Mouse (Mus musculus) MN1 (cell line): ENCODE measurements around the gene Cox14.

Experiments used
- DNase-seq: peaks from one replicate; pipeline ENCODE4 v3.0.0-alpha.2; 2016; ENCODE audit warnings: low spot score

Cox14 gene

DNA sequence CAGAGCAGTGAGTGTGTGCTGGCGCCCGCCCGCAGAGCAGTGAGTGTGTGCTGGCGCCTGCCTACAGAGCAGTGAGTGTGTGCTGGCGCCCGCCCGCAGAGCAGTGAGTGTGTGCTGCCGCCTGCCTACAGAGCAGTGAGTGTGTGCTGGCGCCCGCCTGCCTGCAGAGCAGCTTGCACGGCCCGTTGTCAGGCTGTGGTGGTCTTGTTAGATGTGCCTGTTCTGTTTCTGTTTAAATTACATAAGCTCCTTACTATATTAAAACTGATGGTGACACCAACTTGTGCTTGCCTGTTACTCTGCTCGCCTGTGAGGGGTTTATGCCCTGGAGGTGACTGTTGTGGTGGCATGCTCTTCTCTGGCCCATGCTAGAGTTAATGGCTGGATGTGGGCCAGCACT lies 17.2 kb upstream of the Cox14 start:
- no peak for DNase-seq

GRCm38 (mm10) chr15:99710221-99711190 lies 14.9 kb upstream of the Cox14 start:
- DNase-seq = no peak

- DNase-seq = no peak
These were observed 13.9 kb upstream of the Cox14 start for GRCm38 (mm10) chr15:99711491-99711890.

GRCm38 (mm10) chr15:99712666-99713559 lies 12.5 kb upstream of the Cox14 start:
- DNase-seq = no peak

GRCm38 (mm10) chr15:99713569-99713968 lies 11.8 kb upstream of the Cox14 start:
- DNase-seq = peak; percentile 57

DNA sequence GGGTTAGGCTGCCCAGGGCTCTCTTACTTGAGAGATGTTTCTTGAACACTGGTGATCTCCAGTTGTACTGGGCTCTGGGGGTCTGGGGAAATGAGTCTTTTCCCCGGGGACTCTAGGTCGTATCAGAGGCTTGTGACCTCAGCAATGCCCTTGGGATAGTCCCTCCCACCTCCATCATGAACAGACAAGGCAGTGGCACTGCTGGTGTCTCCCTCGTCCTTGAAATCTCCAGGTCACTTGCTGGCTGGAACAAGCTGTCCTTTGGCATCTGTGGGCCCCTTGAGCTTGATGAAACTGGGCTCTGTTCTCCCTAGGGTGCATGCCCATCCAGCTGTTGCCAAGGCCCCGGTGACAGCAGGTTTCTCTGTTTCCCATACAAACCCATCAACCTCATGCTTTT lies 11.2 kb upstream of the Cox14 start:
- no peak for DNase-seq

DNA sequence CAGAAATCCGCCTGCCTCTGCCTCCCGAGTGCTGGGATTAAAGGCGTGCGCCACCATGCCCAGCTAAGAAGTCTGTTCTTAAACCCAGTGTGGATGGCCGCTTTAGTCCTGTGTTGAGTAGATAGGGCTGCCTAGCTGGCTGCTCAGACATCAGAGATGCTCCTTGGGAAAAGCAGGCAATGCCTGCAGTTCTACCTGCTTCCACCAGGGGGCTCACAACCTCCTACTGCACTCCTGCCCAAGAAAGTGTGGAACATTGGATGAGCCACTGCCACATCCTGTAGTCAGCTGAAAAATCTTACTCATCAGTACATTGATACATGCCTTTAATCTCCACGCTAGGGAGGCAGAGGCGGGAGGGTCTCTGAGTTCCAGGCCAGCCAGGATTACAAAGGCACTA lies 10.6 kb upstream of the Cox14 start:
- peak; percentile 92 for DNase-seq

- peak; percentile 86 for DNase-seq
These were observed 10.0 kb upstream of the Cox14 start for GRCm38 (mm10) chr15:99715361-99715865.

GRCm38 (mm10) chr15:99715982-99716746 lies 9.3 kb upstream of the Cox14 start:
- peak; percentile 65 for DNase-seq

DNA sequence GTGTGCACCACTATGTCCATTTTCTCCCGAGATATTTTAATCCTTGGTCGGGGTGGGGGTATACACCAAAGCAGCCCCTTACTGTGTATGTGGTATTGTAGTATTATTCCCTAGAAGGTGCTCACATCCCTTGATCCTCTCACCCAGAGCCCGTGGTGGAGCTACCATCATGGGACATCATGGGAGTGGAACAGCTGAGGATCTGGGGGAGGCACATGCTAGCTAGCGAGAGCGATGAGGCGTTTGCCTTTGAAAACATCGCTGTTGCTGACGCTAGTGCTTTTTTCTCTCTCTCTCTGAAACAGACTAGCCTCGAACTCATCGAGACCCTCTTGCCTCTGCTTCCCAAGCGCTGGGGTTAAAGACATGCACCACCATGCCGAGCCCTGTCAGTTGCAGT lies 8.6 kb upstream of the Cox14 start:
- DNase-seq = no peak

GRCm38 (mm10) chr15:99717386-99718334 lies 7.8 kb upstream of the Cox14 start, which contains the start of gene Gpd1:
Gpd1 (plus strand) TSS chr15:99717515.
- no peak for DNase-seq

DNA sequence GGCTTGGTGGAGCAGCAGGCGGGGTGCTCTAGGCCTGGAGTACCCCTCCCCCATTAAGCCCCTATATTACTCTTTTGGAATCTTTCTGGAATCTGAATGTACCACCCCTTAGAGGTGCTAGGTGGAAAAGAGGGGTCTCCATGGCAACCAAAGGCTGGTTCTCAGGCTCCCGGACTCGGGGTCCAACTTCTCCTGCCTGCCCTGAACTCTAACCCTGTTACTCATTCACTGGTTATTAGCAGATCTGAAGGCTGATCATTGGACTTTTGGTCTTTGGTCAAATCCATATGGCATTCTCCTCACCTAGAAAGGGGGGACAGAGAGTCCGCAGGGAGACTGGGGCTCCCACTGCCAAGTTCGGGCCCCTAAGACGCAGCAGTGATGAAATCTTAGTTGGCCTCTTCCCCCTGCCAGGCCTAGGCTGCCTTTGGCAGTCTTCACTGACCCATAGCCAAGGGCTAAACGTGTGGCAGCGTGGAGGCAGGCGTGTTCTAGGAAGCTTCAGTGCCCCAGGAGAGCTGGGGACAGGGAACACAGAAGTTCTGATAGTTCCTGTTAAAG lies 6.9 kb upstream of the Cox14 start:
- no peak for DNase-seq

DNA sequence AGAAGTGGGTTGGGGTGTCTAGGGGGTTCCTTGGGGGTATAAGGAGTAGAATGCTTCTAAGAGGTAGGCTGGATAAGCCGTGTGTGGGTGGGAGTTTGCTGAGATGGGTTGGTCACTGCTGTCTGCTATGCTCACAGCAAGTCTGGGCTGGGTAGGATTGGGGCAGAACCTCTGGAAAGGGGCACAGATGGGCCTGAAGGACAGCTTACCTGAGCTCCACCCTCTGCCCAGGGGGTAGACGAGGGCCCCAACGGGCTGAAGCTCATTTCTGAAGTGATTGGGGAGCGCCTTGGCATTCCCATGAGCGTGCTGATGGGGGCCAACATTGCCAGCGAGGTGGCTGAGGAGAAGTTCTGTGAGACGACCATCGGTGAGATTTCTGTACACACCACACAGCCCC lies 5.6 kb upstream of the Cox14 start:
- no peak for DNase-seq

- DNase-seq = no peak
These were observed 3.3 kb upstream of the Cox14 start for GRCm38 (mm10) chr15:99721921-99722743.

GRCm38 (mm10) chr15:99723120-99723514 lies 2.3 kb upstream of the Cox14 start:
- no peak for DNase-seq

DNA sequence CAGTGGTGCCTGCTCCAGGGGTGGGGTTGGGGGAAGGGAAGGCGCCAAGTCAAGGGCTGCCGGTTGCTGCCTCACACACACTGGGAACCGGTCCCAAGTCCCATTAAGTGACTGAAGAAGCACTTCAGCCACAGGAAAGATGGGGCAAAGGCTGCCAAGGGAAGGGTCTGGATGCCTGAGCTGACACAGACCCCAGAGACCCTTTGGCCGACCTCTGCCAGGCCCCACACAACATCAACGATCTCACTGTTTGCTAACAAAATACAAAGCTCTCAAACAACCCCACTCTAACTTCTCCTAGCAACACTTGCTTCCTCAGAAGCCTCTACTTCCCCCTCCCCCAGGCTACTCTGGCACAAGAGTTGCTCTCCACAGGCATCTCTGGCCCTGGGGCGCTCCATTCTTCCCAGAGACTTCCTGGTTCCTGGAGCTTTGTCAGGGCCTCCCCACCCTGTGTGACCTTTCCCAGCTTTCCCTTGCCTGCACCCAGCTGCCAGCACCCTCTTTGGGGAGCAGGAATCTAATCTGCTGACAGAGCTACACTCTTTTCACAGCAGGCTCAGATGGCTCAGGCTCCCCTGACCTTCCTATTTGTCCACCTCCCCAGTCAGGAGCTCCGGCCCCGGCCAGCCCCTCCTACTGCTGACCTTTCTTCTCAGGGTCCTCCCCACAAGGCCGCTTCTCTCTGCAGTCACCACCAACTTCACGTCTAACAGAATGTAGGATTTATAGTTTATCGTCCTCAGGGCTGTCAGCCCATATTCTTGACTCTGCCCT lies 1.7 kb upstream of the Cox14 start:
- DNase-seq = peak; percentile 44

DNA sequence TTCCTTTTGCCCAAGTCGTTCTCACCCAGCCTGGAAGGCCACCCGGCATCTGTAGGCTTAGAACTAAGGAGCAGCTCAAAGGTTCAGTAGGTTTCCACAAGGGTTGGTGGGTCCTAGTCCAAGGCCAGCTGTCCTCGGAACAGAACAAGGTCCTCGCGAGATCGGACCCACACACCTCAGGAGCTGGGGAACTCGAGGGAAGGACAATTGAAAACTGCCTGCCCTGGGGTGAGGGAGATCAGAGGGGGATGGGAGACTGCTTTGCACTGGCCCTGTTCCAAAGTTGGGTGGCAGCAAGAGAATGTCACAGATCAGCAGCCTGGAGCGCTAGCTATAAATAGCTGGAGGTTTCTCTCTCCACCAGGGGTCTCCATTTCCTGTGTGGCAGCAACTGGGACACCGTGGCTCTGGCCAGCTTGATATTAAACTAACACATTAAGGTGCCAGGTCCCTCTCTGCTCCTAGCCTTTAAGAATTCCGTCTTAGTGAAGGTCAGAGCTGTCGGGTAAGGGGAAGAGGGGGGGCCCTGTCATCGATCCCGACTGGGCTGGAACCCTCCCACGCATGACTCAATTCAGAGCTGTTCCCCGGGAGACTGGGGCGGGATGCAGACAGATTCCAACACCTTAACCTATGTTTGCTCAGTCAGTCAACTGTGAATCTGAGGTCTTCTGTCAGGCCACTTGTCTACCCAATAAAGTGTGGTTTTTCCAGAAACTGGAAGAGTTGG lies 961 bp upstream of the Cox14 start:
- DNase-seq = peak; percentile 91

- no peak for DNase-seq
These were observed 1.1 kb downstream of the Cox14 start for GRCm38 (mm10) chr15:99726549-99726948.
